Mouse (Mus musculus) frontal cortex, adult 2 months (tissue): Measurements from ENCODE around the gene Tmem117. TPM values are rescaled to one million over a fixed set of nuclear protein-coding genes. Genes with fewer than 3 reads are reported as not detected.

ENCODE experiments used
- DNase-seq, 2 experiments: peaks; one replicate each; pipeline ENCODE4 v3.0.0; 2022; ENCODE audit warnings: low spot score in 1 of 2; ENCODE audit errors: extremely low spot score in 1 of 2
- polyA plus RNA-seq: library from polyadenylated mRNA; depleted of rRNA; stranded (reverse); fragments of >200 nt; gene quantifications from 2 replicates; pipeline ENCODE4 v1.2.3, GENCODE M21; 2012; rRNA removed

The Tmem117 gene
- polyA plus RNA-seq, 1 experiment, result 6.1 TPM

DNA sequence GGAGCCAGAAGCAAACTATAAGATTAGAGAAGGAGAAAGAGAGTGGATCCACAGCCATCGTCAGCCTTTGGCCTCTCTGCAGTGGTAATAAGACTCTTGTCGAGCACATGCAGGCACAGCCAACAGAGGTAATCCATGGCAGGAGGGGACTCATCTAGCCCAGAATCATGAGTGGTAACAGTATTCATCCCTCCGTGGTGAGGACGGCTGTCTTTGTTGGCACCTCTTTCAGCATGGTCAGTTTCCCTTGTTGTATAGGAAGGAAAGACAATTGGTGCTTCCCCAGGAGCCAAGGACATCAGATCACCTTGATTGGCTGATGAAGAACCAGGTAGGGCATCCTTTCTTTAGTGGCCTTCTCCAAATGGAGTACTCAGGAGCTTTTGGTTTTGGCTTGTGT lies 479.6 kb downstream of the Tmem117 start:
- no peak for DNase-seq

DNA sequence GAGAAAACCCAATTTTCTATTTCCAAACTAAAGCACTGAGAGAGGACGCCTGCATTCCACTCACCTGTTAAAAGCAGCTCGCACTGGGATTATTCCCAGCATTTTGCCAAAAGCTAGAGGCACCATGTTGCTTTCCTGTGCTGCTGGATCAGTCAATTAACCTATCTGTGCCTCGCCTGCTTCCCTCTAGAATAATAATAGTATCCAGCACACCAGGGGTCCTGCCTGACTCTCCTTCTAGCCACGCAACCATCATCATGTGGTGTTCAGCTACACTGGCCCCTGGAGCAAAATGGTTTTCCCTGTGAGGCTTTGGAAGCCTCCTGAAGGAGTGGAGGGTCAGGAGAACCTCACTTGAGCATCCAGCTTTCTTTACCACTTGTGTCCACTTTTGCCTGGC lies 502.4 kb downstream of the Tmem117 start:
- no peak for DNase-seq

DNA sequence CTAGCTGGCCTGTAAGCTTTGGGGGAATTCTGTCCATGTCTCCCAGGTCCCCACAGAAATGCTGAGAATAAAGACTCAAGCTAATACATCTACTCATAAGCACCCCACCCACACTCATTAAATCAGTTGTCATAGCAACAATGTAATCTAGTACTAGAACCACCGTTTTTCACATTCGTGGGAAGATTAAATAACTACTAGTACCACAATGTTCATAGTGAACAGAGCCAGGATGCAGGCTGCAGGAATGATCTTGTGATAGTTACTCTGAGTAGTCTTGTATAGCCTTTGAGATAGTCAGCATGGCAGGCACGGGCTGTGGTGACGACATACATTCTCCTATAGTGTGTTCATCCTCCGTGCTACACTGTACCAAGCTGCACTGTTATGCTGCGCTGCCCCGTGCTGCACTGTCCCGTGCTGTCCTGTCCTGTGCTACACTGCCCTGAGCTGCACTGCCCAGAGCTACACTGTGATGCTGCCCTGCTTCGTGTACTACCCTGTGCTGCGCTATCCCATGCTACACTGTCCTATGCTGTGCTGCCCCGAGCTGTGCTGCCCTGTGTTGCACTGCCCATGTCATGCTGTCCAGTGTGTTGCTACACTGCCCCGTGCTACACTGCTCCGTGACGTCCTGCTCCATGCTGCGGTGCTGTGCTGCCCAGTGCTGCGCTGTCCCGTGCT lies 507.0 kb downstream of the Tmem117 start:
- peak; percentile 7 to 32 for DNase-seq

DNA sequence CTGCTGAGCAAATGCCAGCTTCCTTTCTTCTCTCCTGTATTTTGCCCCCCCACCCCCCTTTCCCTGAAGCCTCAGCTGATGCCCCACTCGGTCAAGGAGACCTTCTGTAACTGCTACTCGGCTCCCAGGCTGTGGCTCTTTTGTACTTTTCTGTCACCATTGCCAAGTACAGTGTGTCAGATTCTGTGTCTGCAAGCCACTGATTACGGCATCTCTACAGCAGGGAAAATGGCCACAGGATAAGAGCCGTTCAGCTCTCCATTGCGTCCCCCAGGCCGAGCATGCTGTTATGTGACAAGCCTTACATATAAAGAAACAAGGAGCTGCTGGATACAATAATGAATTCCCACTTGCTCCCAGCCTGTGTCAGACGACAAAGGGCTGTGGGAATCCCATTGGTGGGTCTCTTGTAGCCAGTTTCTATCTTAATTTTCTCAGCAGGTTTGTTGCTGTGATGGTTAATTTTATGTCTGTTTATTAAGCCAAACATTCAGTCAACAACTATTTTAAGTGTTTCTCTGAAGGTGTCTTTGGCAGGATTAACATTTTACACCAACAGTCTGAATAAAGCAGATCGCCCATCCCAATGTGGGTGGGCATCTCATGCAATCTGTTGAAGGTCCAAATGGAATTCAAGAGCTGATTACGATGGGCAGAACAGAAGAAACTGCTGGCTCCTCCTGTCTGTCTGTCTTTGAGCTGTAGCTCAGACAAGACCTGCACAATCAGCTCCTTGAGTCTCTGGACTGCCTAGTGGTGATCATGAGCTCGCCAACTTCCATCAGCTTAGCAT lies 508.2 kb downstream of the Tmem117 start:
- DNase-seq, result peak in 1 of 2 experiments; percentile 34

DNA sequence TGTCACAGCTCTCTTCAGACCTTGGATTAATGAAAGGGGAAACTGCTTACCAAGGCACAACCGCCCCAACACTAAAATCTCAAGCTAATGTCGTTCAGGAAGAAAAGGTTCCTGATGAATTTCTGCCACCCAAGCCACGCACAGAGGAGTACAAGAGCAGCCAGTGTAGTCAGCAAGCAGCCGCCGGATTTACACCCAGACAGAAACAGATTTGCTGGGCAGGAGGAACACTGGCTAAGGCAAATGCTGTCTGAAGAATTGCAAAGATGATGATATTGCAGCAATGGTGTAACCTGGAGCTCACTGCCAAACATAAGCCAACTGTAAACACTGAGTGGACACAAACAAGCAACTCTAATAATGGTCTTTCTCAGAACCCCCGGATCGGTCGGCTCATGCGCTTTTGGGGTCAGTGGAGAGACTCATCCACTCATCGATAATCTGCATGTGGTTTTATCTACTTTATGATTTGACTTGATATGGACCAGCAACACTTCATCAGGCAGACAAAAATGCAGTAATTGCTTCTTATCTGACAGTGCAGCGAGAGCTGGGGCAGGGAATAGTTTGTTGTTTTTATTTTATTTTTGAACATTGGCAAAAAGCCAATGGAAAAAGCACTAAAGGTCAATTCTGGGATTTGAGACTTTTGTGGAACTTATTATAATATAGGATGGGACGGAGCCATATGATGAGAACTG lies 509.8 kb downstream of the Tmem117 start:
- no peak for DNase-seq

DNA sequence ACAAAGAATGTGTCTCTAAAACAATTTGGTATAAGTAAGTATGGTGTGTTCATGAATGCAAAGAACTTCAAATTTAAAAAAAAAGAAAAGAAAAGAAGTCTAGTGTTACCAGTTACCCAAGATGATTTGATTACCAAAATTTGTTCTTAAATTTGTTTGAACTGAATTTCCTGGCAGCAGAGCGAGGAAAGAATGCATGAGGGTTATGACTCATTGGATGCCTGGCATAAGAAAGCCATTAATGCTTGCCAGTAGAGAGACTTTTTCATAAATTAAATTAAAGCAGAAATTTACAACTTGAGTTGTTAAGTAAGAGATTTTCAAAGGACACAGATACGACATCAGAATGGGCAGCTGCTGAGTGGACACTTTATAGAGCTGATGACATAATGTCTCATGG lies 515.1 kb downstream of the Tmem117 start:
- DNase-seq, result no peak

DNA sequence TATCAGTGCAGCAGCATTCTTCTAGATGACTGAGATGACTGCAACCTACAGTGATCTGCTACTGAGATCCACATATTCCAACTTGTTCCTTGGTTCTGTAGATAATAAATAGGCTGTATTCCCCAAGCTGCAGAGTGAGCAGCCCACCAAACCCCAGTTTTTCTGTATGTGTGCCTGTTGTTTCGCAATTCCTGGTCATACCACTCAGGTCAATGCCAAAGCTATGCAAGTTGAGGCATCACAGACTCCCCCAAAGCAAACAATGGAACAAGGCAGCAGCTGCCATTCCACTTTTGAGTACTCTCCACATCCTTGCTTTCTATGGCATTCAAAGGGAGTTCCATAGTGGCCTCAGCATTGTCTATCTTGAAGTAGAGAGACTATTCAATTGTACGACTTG lies 516.1 kb downstream of the Tmem117 start:
- no peak for DNase-seq

Other genes starting within 250 kb of the Tmem117 start
- gene Adamts20, start 163.8 kb upstream of the Tmem117 start, polyA plus RNA-seq, result 7.7 and 8.6 TPM in 2 replicates
- gene Pus7l, start 85.7 kb upstream of the Tmem117 start, polyA plus RNA-seq, result 3.5 and 3.9 TPM in 2 replicates
- gene Irak4, start 85.6 kb upstream of the Tmem117 start, polyA plus RNA-seq, result 2.1 and 2.6 TPM in 2 replicates
- gene Twf1, start 39.3 kb upstream of the Tmem117 start, polyA plus RNA-seq, result 49.6 and 58.2 TPM in 2 replicates